Mouse (Mus musculus) C2C12 (cell line): ENCODE measurements at regions not wholly inside any gene's neighbourhood (a gene's known extent, or its start where the extent isn't known, plus 50 kb on each side); places are given as distances from the start of the nearest gene placed in this dataset.

Experiments used
- CTCF ChIP-seq: IDR thresholded peaks from one replicate; pipeline ENCODE4 v1.5.1; 2011; ENCODE audit not compliant: control insufficient read depth, insufficient read depth, insufficient read length
- MYOD1 ChIP-seq: IDR thresholded peaks from one replicate; pipeline ENCODE4 v1.6.1; 2011; ENCODE audit warnings: low read depth; ENCODE audit not compliant: control insufficient read depth, insufficient read length
- USF1 ChIP-seq: IDR thresholded peaks from one replicate; pipeline ENCODE4 v1.6.1; 2011; ENCODE audit warnings: low read depth, mild to moderate bottlenecking, control low read depth, moderate library complexity

DNA sequence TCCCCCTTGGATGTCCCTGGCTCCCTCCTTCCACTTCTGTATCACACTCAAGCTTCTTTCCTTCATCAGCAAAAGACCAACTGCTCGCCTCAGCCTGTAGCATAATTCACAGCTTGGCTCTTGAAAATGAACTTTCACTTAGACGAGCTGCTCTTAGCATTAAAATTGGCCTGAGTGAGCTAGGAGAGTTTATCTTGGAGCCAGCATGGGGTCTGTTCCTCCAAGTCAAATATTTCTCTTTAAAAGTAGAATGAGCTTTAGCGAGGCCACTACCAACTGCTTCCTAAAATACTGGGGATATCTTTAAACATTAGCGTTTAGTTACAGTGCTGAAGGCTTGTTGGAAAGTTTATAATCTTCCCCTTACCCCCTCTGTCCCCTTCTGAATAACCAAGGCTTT is 124.2 kb upstream of the Auts2 start:
- TF ChIP-seq CTCF (no peak), USF1 (no peak), MYOD1 (no peak)
